Mouse (Mus musculus): ENCODE measurements at regions not wholly inside any gene's neighbourhood (a gene's known extent, or its start where the extent isn't known, plus 50 kb on each side); places are given as distances from the start of the nearest gene placed in this dataset.

DNA sequence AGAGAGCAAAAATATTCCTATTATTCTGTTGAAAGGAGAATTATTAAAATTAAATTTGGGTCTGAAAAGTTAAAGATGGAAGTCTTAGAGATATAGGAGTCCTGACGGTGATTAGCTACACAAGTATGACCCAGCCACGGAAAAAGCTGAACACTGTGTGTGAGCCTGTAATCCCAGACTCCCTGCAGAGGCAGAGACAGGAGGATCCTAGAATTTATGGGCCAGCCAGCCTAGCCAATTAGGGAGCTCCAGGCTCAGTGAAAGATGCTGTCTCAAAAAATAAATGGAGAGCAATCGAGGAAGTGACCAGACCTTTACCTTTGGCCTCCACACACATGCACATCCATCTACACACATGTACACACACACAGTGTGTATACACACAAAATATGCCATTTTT is 307.5 kb downstream of the Qk start:
- in situ Hi-C loops (cut with MboI; ENCODE audit: low pct_ligation_motif_present, low pct_unique_long_range_greater_than_20kb, low sequenced_read_pairs) (no loop called here), dilution Hi-C loops (cut with MboI; ENCODE audit: extremely low pct_ligation_motif_present, extremely low pct_unique_long_range_greater_than_20kb, low sequenced_read_pairs) (no loop called here)
- no peak overlapping the region for H3K27ac ChIP-seq (ENCODE audit: insufficient read depth, low read depth)
- no peaks in the 10 kb centered on the region for H3K36me3 ChIP-seq (replicated peaks in 1 of 2; ENCODE audit: control insufficient read depth in 1 of 2, insufficient read depth in 1 of 2, low read length in 1 of 2)
- H3K4me3 ChIP-seq (replicated peaks in 1 of 3; ENCODE audit: low read depth in 2 of 3, low read length in 2 of 3, poor library complexity in 1 of 3) = no peak overlapping the region
- H3K9me3 ChIP-seq (replicated peaks; ENCODE audit: low read length) = no peaks in the 10 kb centered on the region
- no peak overlapping the region for H3K9ac ChIP-seq (ENCODE audit: insufficient read depth, low read depth)
- no peaks in the 10 kb centered on the region for H3K27me3 ChIP-seq (replicated peaks)
- H3K4me2 ChIP-seq (ENCODE audit: insufficient read depth, low read depth, poor library complexity, severe bottlenecking) = no peak overlapping the region
- TF ChIP-seq MYC (IDR thresholded peaks at IDR 0.05; ENCODE audit: low read depth, low read length) (no peak), CHD2 (IDR thresholded peaks at IDR 0.05; ENCODE audit: low read length) (no peak), SMC3 (IDR thresholded peaks at IDR 0.05; ENCODE audit: low read depth, low read length) (no peak), ZC3H11A (IDR thresholded peaks at IDR 0.05; ENCODE audit: low read depth, low read length) (no peak), ETS1 (conservative IDR thresholded peaks at IDR 0.05; ENCODE audit: low read depth, low read length) (no peak), EP300 (IDR thresholded peaks at IDR 0.05; ENCODE audit: low read length) (no peak), JUN (IDR thresholded peaks at IDR 0.05; ENCODE audit: insufficient read depth, low read depth, low read length) (no peak), UBTF (IDR thresholded peaks at IDR 0.05; ENCODE audit: low read depth, low read length) (no peak), CTCF (conservative IDR thresholded peaks at IDR 0.05 in 1 of 2, IDR thresholded peaks at IDR 0.05 in 1 of 2; ENCODE audit: low read depth in 2 of 2, low read length in 2 of 2) (no peak), ZKSCAN1 (IDR thresholded peaks at IDR 0.05; ENCODE audit: borderline replicate concordance, low read depth, low read length) (no peak), USF2 (conservative IDR thresholded peaks at IDR 0.05; ENCODE audit: low read depth, low read length) (no peak)
- peaks cover 0 to 5% of the 10 kb centered on the region in 2 experiments; a peak in 3 of 4 replicates for H3K4me1 ChIP-seq (ENCODE audit: control insufficient read depth in 1 of 2, insufficient read depth in 2 of 2)
- DNase-seq (ENCODE audit: extremely low read depth) = no peak
- no peaks in the 10 kb centered on the region for H3K79me2 ChIP-seq (replicated peaks; ENCODE audit: control insufficient read depth, extremely low read depth, insufficient read depth, poor library complexity, severe bottlenecking)

DNA sequence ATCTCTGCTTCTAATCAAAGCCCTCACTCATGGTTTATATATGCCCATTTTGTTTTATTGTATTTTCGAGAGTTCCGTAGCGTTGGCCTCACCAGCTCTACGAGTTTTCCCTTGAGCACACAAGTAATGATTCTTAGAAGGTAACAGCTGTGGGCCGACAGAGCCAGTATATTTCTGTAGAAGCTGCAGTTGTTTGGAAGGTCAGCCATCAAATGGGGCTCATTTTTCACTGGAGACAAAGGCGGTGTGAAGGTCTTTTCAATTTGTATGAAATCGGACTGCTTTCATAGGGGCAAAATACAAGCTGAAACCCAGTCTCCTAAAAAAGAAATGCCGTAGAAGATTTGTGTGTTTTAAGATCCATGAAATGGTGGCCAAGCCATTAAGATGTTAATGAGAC is 307.9 kb downstream of the Qk start:
- no peak for DNase-seq (ENCODE audit: extremely low read depth)
- dilution Hi-C loops (cut with MboI; ENCODE audit: extremely low pct_ligation_motif_present, extremely low pct_unique_long_range_greater_than_20kb, low sequenced_read_pairs) = no loop called here
- Histone ChIP-seq H3K9ac (ENCODE audit: insufficient read depth, low read depth) (no peak overlapping the region), H3K9me3 (replicated peaks; ENCODE audit: low read length) (no peaks in the 10 kb centered on the region), H3K4me2 (ENCODE audit: insufficient read depth, low read depth, poor library complexity, severe bottlenecking) (no peak overlapping the region), H3K4me3 (replicated peaks in 1 of 3; ENCODE audit: low read depth in 2 of 3, low read length in 2 of 3, poor library complexity in 1 of 3) (no peak overlapping the region), H3K4me1 (ENCODE audit: control insufficient read depth in 1 of 2, insufficient read depth in 2 of 2) (peaks cover 0 to 5% of the 10 kb centered on the region in 2 experiments; a peak in 3 of 4 replicates), H3K79me2 (replicated peaks; ENCODE audit: control insufficient read depth, extremely low read depth, insufficient read depth, poor library complexity, severe bottlenecking) (no peaks in the 10 kb centered on the region), H3K27ac (ENCODE audit: insufficient read depth, low read depth) (no peak overlapping the region), H3K27me3 (replicated peaks) (no peaks in the 10 kb centered on the region), H3K36me3 (replicated peaks in 1 of 2; ENCODE audit: control insufficient read depth in 1 of 2, insufficient read depth in 1 of 2, low read length in 1 of 2) (no peaks in the 10 kb centered on the region)
- in situ Hi-C loops (cut with MboI; ENCODE audit: low pct_ligation_motif_present, low pct_unique_long_range_greater_than_20kb, low sequenced_read_pairs) = no loop called here
- TF ChIP-seq TBP (conservative IDR thresholded peaks at IDR 0.05; ENCODE audit: low read depth, low read length) (no peak), NELFE (IDR thresholded peaks at IDR 0.05; ENCODE audit: low read depth, low read length) (no peak), POLR2A (IDR thresholded peaks at IDR 0.05; ENCODE audit: low read depth, low read length) (no peak), ZNF384 (IDR thresholded peaks at IDR 0.05; ENCODE audit: low read depth, low read length) (no peak), HCFC1 (IDR thresholded peaks at IDR 0.05; ENCODE audit: low read depth, low read length) (no peak)
